Mouse (Mus musculus) lung, embryonic 15.5 days (tissue): ENCODE measurements around the gene Fbln2. TPM values are rescaled to one million over a fixed set of nuclear protein-coding genes. Genes with fewer than 3 reads are reported as not detected.

Experiments
- ATAC-seq: fragments of 200-750 bp; cut with Nextera tagmentation; 2 replicates; pipeline ENCODE4 v1.8.0; 2017; ENCODE audit warnings: moderate number of reproducible peaks, borderline replicate concordance; ENCODE audit not compliant: low FRiP score, low TSS enrichment; ENCODE audit errors: extremely low read depth
- H3K27ac ChIP-seq: fragments of 300-500 bp; sonication (generic); 2 replicates; pipeline ENCODE4 v1.5.1; 2015; ENCODE audit warnings: moderate library complexity, mild to moderate bottlenecking, inconsistent platforms
- H3K27me3 ChIP-seq: fragments of 300-500 bp; sonication (generic); 2 replicates; pipeline ENCODE4 v1.6.1; 2015; ENCODE audit warnings: inconsistent platforms
- H3K36me3 ChIP-seq: fragments of 300-500 bp; sonication (generic); 2 replicates; pipeline ENCODE4 v1.6.1; 2015; ENCODE audit warnings: inconsistent platforms
- H3K4me1 ChIP-seq: fragments of 300-500 bp; sonication (generic); 2 replicates; pipeline ENCODE4 v1.6.1; 2015; ENCODE audit warnings: inconsistent platforms
- H3K4me2 ChIP-seq: fragments of 300-500 bp; sonication (generic); 2 replicates; pipeline ENCODE4 v1.6.1; 2015; ENCODE audit warnings: inconsistent platforms, mild to moderate bottlenecking, moderate library complexity
- H3K4me3 ChIP-seq: fragments of 300-500 bp; sonication (generic); 2 replicates; pipeline ENCODE4 v1.5.1; 2015; ENCODE audit warnings: mild to moderate bottlenecking, inconsistent platforms
- H3K9ac ChIP-seq: fragments of 300-500 bp; sonication (generic); 2 replicates; pipeline ENCODE4 v1.6.1; 2015; ENCODE audit warnings: inconsistent platforms
- H3K9me3 ChIP-seq: fragments of 300-500 bp; sonication (generic); 2 replicates; pipeline ENCODE4 v1.6.1; 2016; ENCODE audit warnings: inconsistent platforms
- WGBS: fragments of 180-500 bp; shearing (Covaris S2); methylation state at CpG from one replicate; pipeline ENCODE4 v1.1.7; 2015; 5-methylcytosine and 5-hydroxymethylcytosine counted together
- polyA plus RNA-seq: library from polyadenylated mRNA; unstranded; fragments of >200 nt; fragmentation: Nextera tagmentation; extraction: Ambion mirVana; gene quantifications from 2 replicates; pipeline ENCODE4 v1.2.1, GENCODE M21; 2015

The Fbln2 gene
- polyA plus RNA-seq, 1 experiment from 2014 or later: 65.0 TPM

GRCm38 (mm10) chr6:91259440-91260120 lies 47.3 kb downstream of the Fbln2 start:
- ATAC-seq: no peak
- no peaks in the 10 kb centered on the region for H3K4me1 ChIP-seq
- no peak overlapping the region for H3K27ac ChIP-seq
- no peak overlapping the region for H3K9ac ChIP-seq
- no peak overlapping the region for H3K4me2 ChIP-seq
- no peaks in the 10 kb centered on the region for H3K27me3 ChIP-seq
- 64% methylated on average over 16 of the region's 16 CpGs for WGBS
- H3K36me3 ChIP-seq: no peaks in the 10 kb centered on the region
- no peaks in the 10 kb centered on the region for H3K9me3 ChIP-seq
- no peak overlapping the region for H3K4me3 ChIP-seq

GRCm38 (mm10) chr6:91260347-91260986 lies 48.2 kb downstream of the Fbln2 start:
- H3K27ac ChIP-seq: no peak overlapping the region
- no peak overlapping the region for H3K4me3 ChIP-seq
- H3K4me2 ChIP-seq: no peak overlapping the region
- no peak overlapping the region for H3K9ac ChIP-seq
- no peaks in the 10 kb centered on the region for H3K36me3 ChIP-seq
- H3K27me3 ChIP-seq: no peaks in the 10 kb centered on the region
- H3K4me1 ChIP-seq: no peaks in the 10 kb centered on the region
- WGBS: 68% methylated on average over 8 of the region's 8 CpGs
- H3K9me3 ChIP-seq: no peaks in the 10 kb centered on the region
- no peak for ATAC-seq

- Histone ChIP-seq H3K36me3 (no peaks in the 10 kb centered on the region), H3K27me3 (no peaks in the 10 kb centered on the region), H3K4me3 (no peak overlapping the region), H3K9ac (no peak overlapping the region), H3K9me3 (no peaks in the 10 kb centered on the region), H3K4me2 (no peak overlapping the region), H3K4me1 (no peaks in the 10 kb centered on the region), H3K27ac (no peak overlapping the region)
- 36% methylated on average over 3 of the region's 3 CpGs for WGBS
- ATAC-seq: no peak
Measured at GRCm38 (mm10) chr6:91260987-91261367, 48.7 kb downstream of the Fbln2 start.

- Histone ChIP-seq H3K9ac (no peak overlapping the region), H3K27ac (no peak overlapping the region), H3K9me3 (no peaks in the 10 kb centered on the region), H3K27me3 (no peaks in the 10 kb centered on the region), H3K4me1 (no peaks in the 10 kb centered on the region), H3K36me3 (no peaks in the 10 kb centered on the region), H3K4me2 (no peak overlapping the region), H3K4me3 (no peak overlapping the region)
- ATAC-seq: no peak
- 70% methylated on average over 12 of the region's 12 CpGs for WGBS
Measured at GRCm38 (mm10) chr6:91265616-91266015, 53.4 kb downstream of the Fbln2 start.

- Histone ChIP-seq H3K27ac (no peak overlapping the region), H3K27me3 (no peaks in the 10 kb centered on the region), H3K9me3 (no peaks in the 10 kb centered on the region), H3K4me3 (no peak overlapping the region), H3K4me2 (no peak overlapping the region), H3K4me1 (no peaks in the 10 kb centered on the region), H3K36me3 (no peaks in the 10 kb centered on the region), H3K9ac (no peak overlapping the region)
- WGBS: 50% methylated on average over 1 of the region's 1 CpGs
- ATAC-seq: no peak
Measured at GRCm38 (mm10) chr6:91266647-91267046, 54.4 kb downstream of the Fbln2 start.

GRCm38 (mm10) chr6:91268318-91268717 lies 56.1 kb downstream of the Fbln2 start:
- ATAC-seq: no peak
- no peaks in the 10 kb centered on the region for H3K36me3 ChIP-seq
- H3K27me3 ChIP-seq: no peaks in the 10 kb centered on the region
- no peak overlapping the region for H3K4me2 ChIP-seq
- H3K4me1 ChIP-seq: no peaks in the 10 kb centered on the region
- H3K4me3 ChIP-seq: no peak overlapping the region
- H3K27ac ChIP-seq: no peak overlapping the region
- no peak overlapping the region for H3K9ac ChIP-seq
- no peaks in the 10 kb centered on the region for H3K9me3 ChIP-seq
- 36% methylated on average over 9 of the region's 9 CpGs for WGBS

- no peaks in the 10 kb centered on the region for H3K4me1 ChIP-seq
- H3K9me3 ChIP-seq: no peaks in the 10 kb centered on the region
- no peaks in the 10 kb centered on the region for H3K36me3 ChIP-seq
- WGBS: 4% methylated on average over 7 of the region's 7 CpGs
- H3K27ac ChIP-seq: no peak overlapping the region
- ATAC-seq: no peak
- H3K4me3 ChIP-seq: no peak overlapping the region
- no peak overlapping the region for H3K9ac ChIP-seq
- peaks cover 16% of the 10 kb centered on the region for H3K27me3 ChIP-seq
- no peak overlapping the region for H3K4me2 ChIP-seq
Measured at GRCm38 (mm10) chr6:91277549-91277948, 65.3 kb downstream of the Fbln2 start.

- Histone ChIP-seq H3K36me3 (no peaks in the 10 kb centered on the region), H3K4me2 (no peak overlapping the region), H3K4me1 (no peaks in the 10 kb centered on the region), H3K27ac (no peak overlapping the region), H3K27me3 (peaks cover 23% of the 10 kb centered on the region), H3K9me3 (no peaks in the 10 kb centered on the region), H3K9ac (no peak overlapping the region), H3K4me3 (no peak overlapping the region)
- ATAC-seq: no peak
- 57% methylated on average over 1 of the region's 1 CpGs for WGBS
Measured at GRCm38 (mm10) chr6:91278302-91278701, 66.0 kb downstream of the Fbln2 start.

- no peak overlapping the region for H3K4me2 ChIP-seq
- H3K27ac ChIP-seq: no peak overlapping the region
- no peaks in the 10 kb centered on the region for H3K4me1 ChIP-seq
- 24% methylated on average over 4 of the region's 4 CpGs for WGBS
- peaks cover 34% of the 10 kb centered on the region for H3K27me3 ChIP-seq
- H3K9me3 ChIP-seq: no peaks in the 10 kb centered on the region
- no peak overlapping the region for H3K9ac ChIP-seq
- H3K36me3 ChIP-seq: no peaks in the 10 kb centered on the region
- ATAC-seq: no peak
- H3K4me3 ChIP-seq: no peak overlapping the region
Measured at GRCm38 (mm10) chr6:91279477-91279876, 67.2 kb downstream of the Fbln2 start.

- Histone ChIP-seq H3K27me3 (peaks cover 52% of the 10 kb centered on the region), H3K9me3 (no peaks in the 10 kb centered on the region), H3K4me3 (no peak overlapping the region), H3K9ac (no peak overlapping the region), H3K4me1 (peaks cover 13% of the 10 kb centered on the region), H3K4me2 (no peak overlapping the region), H3K27ac (no peak overlapping the region), H3K36me3 (no peaks in the 10 kb centered on the region)
- 3% methylated on average over 6 of the region's 6 CpGs for WGBS
- no peak; the same call in 1 of the 2 replicates for ATAC-seq
Measured at GRCm38 (mm10) chr6:91281206-91281605, 69.0 kb downstream of the Fbln2 start.

GRCm38 (mm10) chr6:91281747-91282146 lies 69.5 kb downstream of the Fbln2 start:
- H3K9me3 ChIP-seq: no peaks in the 10 kb centered on the region
- H3K4me3 ChIP-seq: no peak overlapping the region
- peaks cover 56% of the 10 kb centered on the region for H3K27me3 ChIP-seq
- no peak overlapping the region for H3K27ac ChIP-seq
- no peak overlapping the region for H3K4me2 ChIP-seq
- H3K36me3 ChIP-seq: no peaks in the 10 kb centered on the region
- H3K4me1 ChIP-seq: peaks cover 16% of the 10 kb centered on the region
- ATAC-seq: no peak
- H3K9ac ChIP-seq: no peak overlapping the region
- 48% methylated on average over 5 of the region's 5 CpGs for WGBS

GRCm38 (mm10) chr6:91283031-91283430 lies 70.8 kb downstream of the Fbln2 start:
- Histone ChIP-seq H3K27me3 (peaks cover 69% of the 10 kb centered on the region), H3K9me3 (no peaks in the 10 kb centered on the region), H3K4me2 (no peak overlapping the region), H3K4me3 (no peak overlapping the region), H3K4me1 (peaks cover 16% of the 10 kb centered on the region), H3K36me3 (no peaks in the 10 kb centered on the region), H3K9ac (no peak overlapping the region), H3K27ac (no peak overlapping the region)
- 62% methylated on average over 7 of the region's 7 CpGs for WGBS
- ATAC-seq: no peak
